Mouse (Mus musculus) c-Kit-positive CD71-positive TER-119-positive erythroid progenitor cells, embryonic 14.5 days (primary cell): ENCODE measurements around the gene Scnm1.

Experiments
- DNase-seq: peaks from one replicate; pipeline ENCODE4 v3.0.0-alpha.2; 2013; ENCODE audit warnings: low spot score

The Scnm1 gene

DNA sequence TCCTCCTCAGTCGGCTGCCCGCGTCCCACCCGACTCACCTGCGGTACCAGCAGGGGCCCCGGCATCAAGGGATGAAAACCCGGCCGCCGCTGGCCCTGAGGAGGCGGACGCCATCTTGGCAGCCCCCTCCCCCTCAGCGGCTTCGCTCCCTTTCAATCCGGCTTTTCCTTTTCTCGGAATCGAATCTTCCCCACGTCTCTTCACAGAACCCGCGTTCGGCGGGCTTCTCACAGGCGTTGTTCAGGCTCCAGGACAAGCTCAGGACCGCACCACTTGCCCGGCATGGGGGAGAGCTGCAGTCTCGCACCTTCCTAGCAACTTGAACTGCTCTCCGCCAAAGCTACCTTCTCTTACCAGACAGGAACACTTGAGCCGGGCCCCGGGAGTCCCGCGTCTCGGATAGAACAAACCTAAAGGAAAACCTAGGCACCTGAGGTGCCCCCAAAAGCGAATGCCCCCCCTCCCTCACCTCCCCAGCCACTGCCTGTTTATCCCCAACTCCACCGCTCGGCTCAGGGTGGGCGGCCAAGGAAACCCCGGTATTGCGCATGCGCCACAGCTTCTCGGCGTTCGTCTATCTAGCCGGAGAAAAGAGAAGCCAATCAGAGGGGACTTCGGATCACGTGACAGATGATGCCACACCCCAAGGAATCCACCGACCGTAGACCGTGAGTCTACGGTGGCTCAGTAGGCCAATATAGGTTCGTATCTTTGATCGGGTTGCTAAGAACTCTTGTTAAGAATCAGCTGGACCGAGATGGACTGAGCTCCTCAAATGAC is 27.3 kb downstream of the Scnm1 start, which contains the start of gene Pip5k1a:
Gene Pip5k1a, minus strand, starts transcription at position 593 of the 780 bp plus-strand sequence.
- DNase-seq: peak; percentile 99

GRCm38 (mm10) chr3:95105586-95106337 is 28.0 kb downstream of the Scnm1 start:
- DNase-seq: peak; percentile 38

- DNase-seq: no peak
Observed at GRCm38 (mm10) chr3:95105121-95105520, 28.7 kb downstream of the Scnm1 start.

DNA sequence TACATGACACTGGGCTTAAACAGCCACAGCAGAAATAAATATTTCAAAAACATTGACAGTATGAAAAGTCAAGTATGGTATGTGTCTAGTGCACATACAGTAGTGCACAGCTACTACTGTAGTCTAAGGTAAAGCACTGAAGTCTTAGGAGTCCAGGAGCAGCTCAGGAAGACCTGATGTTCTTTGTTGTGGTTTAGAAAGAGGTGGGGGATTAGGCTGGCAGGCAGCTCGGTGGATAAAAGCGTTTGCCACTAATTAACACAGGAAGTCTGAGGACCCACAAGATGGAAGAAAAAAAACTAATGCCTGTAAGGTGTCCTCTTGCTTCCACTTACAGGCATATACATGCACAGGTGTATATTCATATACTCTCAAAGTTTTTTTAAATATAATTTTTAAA is 33.0 kb downstream of the Scnm1 start:
- no peak for DNase-seq

DNA sequence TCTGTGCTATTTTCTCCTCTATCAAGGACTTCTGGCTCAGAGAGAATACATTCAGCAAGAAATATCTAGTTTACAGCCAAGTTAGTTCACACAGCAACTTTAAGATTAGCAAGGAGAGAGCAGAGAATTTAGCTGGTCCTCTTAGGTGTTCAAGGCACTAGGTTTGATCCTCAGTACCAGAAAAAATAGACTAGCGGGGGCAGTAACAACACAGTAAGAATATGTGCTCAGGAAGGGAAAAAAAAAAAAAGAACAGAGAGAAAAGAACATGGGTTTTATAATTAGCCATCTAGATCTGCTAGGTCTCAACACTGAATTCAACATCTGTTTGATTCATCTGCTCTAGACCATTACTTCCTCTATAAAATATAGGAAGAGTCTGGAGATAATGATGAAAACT is 45.7 kb downstream of the Scnm1 start:
- DNase-seq: no peak
